Mouse (Mus musculus) E14TG2a.4 (cell line): Measurements from ENCODE around the gene C1galt1c1.

Source experiments
- CTCF ChIP-seq: conservative IDR thresholded peaks from 2 replicates; pipeline ENCODE4 v1.5.1; 2014; ENCODE audit warnings: low read length
- NANOG ChIP-seq: IDR thresholded peaks from 2 replicates; pipeline ENCODE4 v1.6.1; 2014; ENCODE audit warnings: borderline replicate concordance, low read length, mixed read lengths
- POU5F1 ChIP-seq: IDR thresholded peaks from 2 replicates; pipeline ENCODE4 v1.6.1; 2014; ENCODE audit warnings: low read length, borderline replicate concordance

GRCm38 (mm10) chrX:38581140-38581539, 53.7 kb downstream of the C1galt1c1 start:
- TF ChIP-seq CTCF (no peak), NANOG (no peak), POU5F1 (no peak)
